Mouse (Mus musculus) liver, embryonic 11.5 days (tissue): ENCODE measurements around the gene Rplp2. TPM values are rescaled to one million over a fixed set of nuclear protein-coding genes. Genes with fewer than 3 reads are reported as not detected.
A peak's percentile ranks its signal among the peaks of the same experiment; 100 is the strongest.

Experiments used
- ATAC-seq: fragments of 200-750 bp; cut with Nextera tagmentation; replicated peaks from 2 replicates; pipeline ENCODE4 v1.8.0; 2017; ENCODE audit warnings: moderate number of reproducible peaks, mild to moderate bottlenecking, moderate TSS enrichment, moderate library complexity; ENCODE audit not compliant: low FRiP score
- DNase-seq: peaks from one replicate; pipeline ENCODE4 v3.0.0-alpha.2; 2017; ENCODE audit warnings: low spot score
- H3K27ac ChIP-seq: fragments of 300-500 bp; sonication (generic); 2 replicates; pipeline ENCODE4 v1.5.1; 2014; ENCODE audit warnings: mild to moderate bottlenecking, low read depth, low read length, control low read depth
- H3K27me3 ChIP-seq: fragments of 300-500 bp; sonication (generic); replicated peaks from 2 replicates; pipeline ENCODE4 v1.6.1; 2014; ENCODE audit warnings: low read length, mixed read lengths; ENCODE audit not compliant: control insufficient read depth, insufficient read depth
- H3K36me3 ChIP-seq: fragments of 300-500 bp; sonication (generic); 2 replicates; pipeline ENCODE4 v1.6.1; 2014; ENCODE audit warnings: mild to moderate bottlenecking, low read length, moderate library complexity, mixed read lengths; ENCODE audit not compliant: control insufficient read depth, insufficient read depth
- H3K4me1 ChIP-seq: fragments of 300-500 bp; sonication (generic); replicated peaks from 2 replicates; pipeline ENCODE4 v1.6.1; 2014; ENCODE audit warnings: low read length, mixed read lengths; ENCODE audit not compliant: control insufficient read depth, insufficient read depth
- H3K4me2 ChIP-seq: fragments of 300-500 bp; sonication (generic); 2 replicates; pipeline ENCODE4 v1.6.1; 2014; ENCODE audit warnings: mild to moderate bottlenecking, control low read depth, moderate library complexity
- H3K4me3 ChIP-seq: fragments of 300-500 bp; sonication (generic); 2 replicates; pipeline ENCODE4 v1.5.1; 2014; ENCODE audit warnings: low read depth, low read length, control low read depth
- H3K9ac ChIP-seq: fragments of 300-500 bp; sonication (generic); 2 replicates; pipeline ENCODE4 v1.6.1; 2014; ENCODE audit warnings: low read depth, low read length, control low read depth
- H3K9me3 ChIP-seq: fragments of 300-500 bp; sonication (generic); 2 replicates; pipeline ENCODE4 v1.6.1; 2016; ENCODE audit warnings: low read length, inconsistent platforms, mixed read lengths; ENCODE audit not compliant: control insufficient read depth
- WGBS: fragments of 180-500 bp; shearing (Covaris S2); extraction: QIAGEN DNeasy Blood & Tissue Kit; methylation state at CpG from one replicate; pipeline ENCODE4 v1.1.7; 2014; 5-methylcytosine and 5-hydroxymethylcytosine counted together
- polyA plus RNA-seq: library from polyadenylated mRNA; unstranded; fragments of >200 nt; fragmentation: Nextera tagmentation; extraction: Ambion mirVana; gene quantifications from 2 replicates; pipeline ENCODE4 v1.2.1, GENCODE M21; 2014

Gene Rplp2
- polyA plus RNA-seq, 1 experiment from 2014 or later: 1,836 TPM

DNA sequence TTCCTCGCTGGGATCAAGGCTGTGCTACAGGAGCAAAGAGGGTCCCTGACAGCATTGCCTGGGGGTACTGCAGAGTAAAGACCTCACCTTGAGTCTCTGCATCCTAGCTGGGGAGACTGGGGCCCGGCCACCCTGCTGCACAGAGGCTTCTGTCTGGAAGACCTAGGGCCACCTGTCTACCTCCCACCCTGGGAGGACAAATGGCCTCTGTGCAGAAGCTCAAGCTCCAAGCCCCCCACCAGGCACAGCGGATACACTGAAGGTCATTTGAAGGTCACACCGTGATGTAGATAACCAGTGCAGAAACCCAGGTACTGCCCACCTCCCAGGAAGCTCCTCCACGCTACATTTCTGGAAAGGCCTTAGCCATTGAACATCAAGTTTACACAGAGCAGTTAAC is 18.5 kb upstream of the Rplp2 start:
- no peak overlapping the region for H3K4me2 ChIP-seq
- H3K4me3 ChIP-seq: no peak overlapping the region
- no peak for DNase-seq
- H3K36me3 ChIP-seq: peaks cover 11% of the 10 kb centered on the region; the same call in 1 of the 2 replicates
- no peaks in the 10 kb centered on the region for H3K27me3 ChIP-seq
- no peak overlapping the region for H3K9ac ChIP-seq
- H3K4me1 ChIP-seq: peaks cover 7% of the 10 kb centered on the region
- H3K27ac ChIP-seq: no peak overlapping the region
- WGBS: 56% methylated on average over 5 of the region's 5 CpGs
- ATAC-seq: no peak
- no peaks in the 10 kb centered on the region for H3K9me3 ChIP-seq

DNA sequence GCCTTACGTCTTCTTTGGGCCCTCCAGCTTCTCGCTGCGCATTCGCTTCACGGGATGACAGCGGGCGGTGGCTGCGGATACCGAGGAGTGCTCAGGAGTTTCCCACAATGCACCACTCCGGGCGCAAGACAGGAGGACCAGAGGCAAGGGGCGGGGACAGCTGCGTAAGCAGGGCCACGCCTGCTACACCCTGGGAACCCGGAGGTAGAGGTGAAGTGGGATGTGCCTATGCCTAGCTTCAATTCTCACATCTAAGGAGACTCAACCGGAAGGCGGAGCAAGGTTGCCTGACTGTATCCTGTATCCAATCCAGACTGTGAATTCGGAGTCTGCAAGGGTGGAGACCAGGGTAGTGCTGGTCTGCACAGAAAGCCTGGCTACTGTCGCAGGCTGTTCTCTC is 17.9 kb upstream of the Rplp2 start, which contains the start of gene Cend1:
TSS of gene Cend1 (minus strand) at position 182 of the 400 bp plus-strand sequence.
- Histone ChIP-seq H3K27ac (no peak within 1 kb of the TSS), H3K4me2 (peak within 1 kb of the TSS; percentile 16), H3K4me3 (no peak within 1 kb of the TSS), H3K27me3 (no peaks in the 10 kb centered on the region), H3K36me3 (peaks cover 11% of the 10 kb centered on the region; the same call in 1 of the 2 replicates), H3K9ac (no peak within 1 kb of the TSS), H3K9me3 (no peaks in the 10 kb centered on the region), H3K4me1 (peaks cover 13% of the 10 kb centered on the region)
- ATAC-seq (peak; percentile 30; the same call in 1 of the 2 replicates), DNase-seq (peak; percentile 36)
- 8% methylated on average over 19 of the region's 19 CpGs for WGBS

DNA sequence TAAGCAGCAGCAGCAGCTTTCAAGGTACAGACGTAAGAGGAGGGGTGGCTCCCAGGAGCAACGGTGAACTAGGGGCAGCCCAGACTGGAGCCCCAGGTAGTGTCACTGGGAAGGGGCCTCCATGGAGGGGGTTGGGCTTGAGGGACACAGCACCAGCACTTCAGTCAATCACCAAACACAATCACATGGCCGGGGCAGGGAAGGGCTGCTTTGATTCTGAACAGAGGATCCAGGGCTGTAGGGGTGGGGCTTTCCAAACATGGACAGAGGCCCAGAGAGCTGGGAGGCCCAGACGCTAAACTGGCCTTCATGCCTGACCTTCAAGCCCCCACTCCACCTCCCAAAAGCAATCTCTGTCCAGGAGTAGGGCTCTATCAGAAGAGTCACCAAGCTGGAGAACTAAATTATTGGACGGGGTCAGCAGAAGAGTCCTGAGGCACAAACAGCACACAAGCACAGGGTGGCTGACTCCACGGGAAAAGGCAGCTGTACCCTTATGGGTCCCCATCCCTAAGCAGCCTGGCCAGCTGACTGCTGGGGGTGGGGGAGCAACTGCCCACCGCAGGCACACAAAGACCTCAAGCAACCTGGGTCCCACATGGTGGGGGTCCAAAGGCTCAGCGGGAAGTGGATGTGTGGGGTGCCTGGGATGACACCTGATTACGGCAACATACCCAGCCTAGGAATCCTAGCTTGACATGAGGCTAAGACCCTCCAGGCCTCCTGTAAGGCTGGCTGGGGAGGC is 17.2 kb upstream of the Rplp2 start:
- H3K27me3 ChIP-seq: no peaks in the 10 kb centered on the region
- WGBS: 68% methylated on average over 9 of the region's 9 CpGs
- no peaks in the 10 kb centered on the region for H3K9me3 ChIP-seq
- H3K9ac ChIP-seq: no peak overlapping the region
- H3K4me3 ChIP-seq: no peak overlapping the region
- H3K4me1 ChIP-seq: peaks cover 20% of the 10 kb centered on the region
- ATAC-seq (no peak; the same call in 1 of the 2 replicates), DNase-seq (no peak)
- H3K36me3 ChIP-seq: peaks cover 11% of the 10 kb centered on the region; the same call in 1 of the 2 replicates
- H3K4me2 ChIP-seq: peak overlapping the region; percentile 16; the same call in 1 of the 2 replicates
- H3K27ac ChIP-seq: no peak overlapping the region

DNA sequence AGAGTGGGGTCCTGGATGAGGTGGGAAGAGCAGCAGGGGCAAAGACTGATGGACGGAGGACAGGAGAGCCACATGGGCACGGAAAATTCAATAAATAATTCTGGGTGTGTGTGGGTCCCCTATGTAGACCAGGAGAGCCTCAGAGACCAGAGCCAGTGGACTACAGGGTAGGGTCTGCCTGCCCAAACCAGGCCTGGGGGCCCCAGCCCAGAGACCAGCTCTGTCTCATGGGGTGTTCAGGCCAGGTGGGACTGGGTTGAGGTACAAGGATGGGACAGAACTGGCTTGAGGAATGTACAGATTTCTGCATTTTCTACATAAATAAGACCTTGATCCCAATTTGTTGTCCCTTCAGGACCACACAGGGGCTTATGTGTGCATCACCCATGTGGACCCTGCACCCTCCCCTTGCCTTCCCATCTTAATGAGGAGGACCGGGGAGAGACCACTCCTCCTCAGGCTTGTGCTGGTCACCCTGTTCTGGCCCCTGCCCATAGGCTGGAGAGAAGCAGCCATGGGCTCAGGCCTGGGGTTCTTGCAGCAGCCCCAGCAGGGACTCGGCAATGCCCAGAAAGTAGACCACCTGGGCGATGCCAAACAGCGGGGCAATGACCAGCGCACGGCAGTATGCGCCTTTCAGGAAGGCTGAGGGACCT is 16.5 kb upstream of the Rplp2 start:
- H3K4me1 ChIP-seq: peaks cover 25% of the 10 kb centered on the region
- H3K9ac ChIP-seq: no peak overlapping the region
- 91% methylated on average over 9 of the region's 9 CpGs for WGBS
- H3K36me3 ChIP-seq: peaks cover 11% of the 10 kb centered on the region; the same call in 1 of the 2 replicates
- no peak overlapping the region for H3K27ac ChIP-seq
- no peaks in the 10 kb centered on the region for H3K27me3 ChIP-seq
- no peaks in the 10 kb centered on the region for H3K9me3 ChIP-seq
- DNase-seq: no peak
- ATAC-seq: no peak
- H3K4me2 ChIP-seq: no peak overlapping the region
- no peak overlapping the region for H3K4me3 ChIP-seq

DNA sequence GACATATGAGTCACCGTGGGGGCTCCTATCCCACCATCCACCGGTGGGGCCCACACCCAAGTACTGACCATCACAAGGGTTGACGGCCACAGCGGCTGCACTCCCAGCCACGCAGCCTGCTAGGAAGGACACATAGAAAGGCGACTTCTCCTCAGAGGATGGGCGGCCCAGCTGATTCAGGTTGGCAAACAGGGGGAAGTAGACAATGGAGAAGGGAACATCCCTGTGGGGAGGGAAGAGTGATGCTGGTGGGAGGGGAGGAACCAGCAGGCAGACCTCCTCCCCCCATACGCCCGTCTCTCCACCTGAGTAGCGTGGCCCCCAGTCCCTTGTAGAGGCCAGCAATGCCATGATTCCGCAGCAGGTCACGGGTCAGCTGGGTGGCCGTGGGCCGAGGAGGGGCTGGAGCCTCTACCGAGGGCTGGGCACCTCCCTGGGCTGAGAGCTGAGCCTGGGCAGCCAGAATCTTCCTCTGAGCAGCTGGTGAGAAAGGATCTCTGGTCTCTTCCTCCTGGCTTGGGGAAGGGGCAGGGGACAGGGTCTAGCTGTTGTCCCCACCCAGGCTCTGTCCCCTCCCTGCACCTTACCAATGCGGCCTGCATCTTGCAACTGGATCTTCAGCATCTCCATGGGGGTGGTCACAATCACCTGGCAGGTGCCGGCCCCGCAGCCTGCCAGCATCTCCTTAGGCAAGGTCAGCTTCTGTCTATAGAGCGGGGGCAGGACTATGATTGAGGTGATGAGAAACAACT is 15.6 kb upstream of the Rplp2 start:
- peaks cover 11% of the 10 kb centered on the region; the same call in 1 of the 2 replicates for H3K36me3 ChIP-seq
- ATAC-seq (no peak), DNase-seq (no peak)
- H3K4me3 ChIP-seq: no peak overlapping the region
- H3K4me2 ChIP-seq: no peak overlapping the region
- no peak overlapping the region for H3K27ac ChIP-seq
- WGBS: 95% methylated on average over 19 of the region's 19 CpGs
- no peak overlapping the region for H3K9ac ChIP-seq
- no peaks in the 10 kb centered on the region for H3K27me3 ChIP-seq
- no peaks in the 10 kb centered on the region for H3K9me3 ChIP-seq
- peaks cover 33% of the 10 kb centered on the region for H3K4me1 ChIP-seq

DNA sequence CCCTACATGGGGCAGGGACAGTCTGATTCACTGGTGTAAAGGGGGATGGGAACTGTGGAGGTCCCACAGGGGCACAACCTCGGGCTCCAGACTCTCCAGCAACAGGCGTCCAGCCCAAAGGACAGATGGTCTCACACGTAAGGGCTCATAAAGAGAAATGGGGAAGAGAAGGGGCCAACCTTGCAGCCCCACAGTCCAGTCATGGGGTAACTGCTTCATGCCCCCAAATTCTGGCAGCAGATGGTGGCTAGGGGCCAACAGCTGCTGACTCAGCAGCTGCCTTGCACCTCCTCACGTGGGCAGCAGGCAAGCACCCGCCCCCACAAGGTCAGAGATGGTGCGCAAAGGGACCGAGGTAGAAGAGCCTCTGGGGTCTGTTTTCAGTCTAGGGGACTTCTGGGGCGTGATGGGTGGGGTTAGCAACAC is 15.0 kb upstream of the Rplp2 start:
- H3K27me3 ChIP-seq: no peaks in the 10 kb centered on the region
- ATAC-seq (no peak), DNase-seq (no peak)
- H3K36me3 ChIP-seq: peaks cover 11% of the 10 kb centered on the region; the same call in 1 of the 2 replicates
- no peaks in the 10 kb centered on the region for H3K9me3 ChIP-seq
- H3K4me3 ChIP-seq: no peak overlapping the region
- no peak overlapping the region for H3K4me2 ChIP-seq
- H3K27ac ChIP-seq: no peak overlapping the region
- H3K4me1 ChIP-seq: peaks cover 37% of the 10 kb centered on the region
- no peak overlapping the region for H3K9ac ChIP-seq
- 83% methylated on average over 8 of the region's 8 CpGs for WGBS

DNA sequence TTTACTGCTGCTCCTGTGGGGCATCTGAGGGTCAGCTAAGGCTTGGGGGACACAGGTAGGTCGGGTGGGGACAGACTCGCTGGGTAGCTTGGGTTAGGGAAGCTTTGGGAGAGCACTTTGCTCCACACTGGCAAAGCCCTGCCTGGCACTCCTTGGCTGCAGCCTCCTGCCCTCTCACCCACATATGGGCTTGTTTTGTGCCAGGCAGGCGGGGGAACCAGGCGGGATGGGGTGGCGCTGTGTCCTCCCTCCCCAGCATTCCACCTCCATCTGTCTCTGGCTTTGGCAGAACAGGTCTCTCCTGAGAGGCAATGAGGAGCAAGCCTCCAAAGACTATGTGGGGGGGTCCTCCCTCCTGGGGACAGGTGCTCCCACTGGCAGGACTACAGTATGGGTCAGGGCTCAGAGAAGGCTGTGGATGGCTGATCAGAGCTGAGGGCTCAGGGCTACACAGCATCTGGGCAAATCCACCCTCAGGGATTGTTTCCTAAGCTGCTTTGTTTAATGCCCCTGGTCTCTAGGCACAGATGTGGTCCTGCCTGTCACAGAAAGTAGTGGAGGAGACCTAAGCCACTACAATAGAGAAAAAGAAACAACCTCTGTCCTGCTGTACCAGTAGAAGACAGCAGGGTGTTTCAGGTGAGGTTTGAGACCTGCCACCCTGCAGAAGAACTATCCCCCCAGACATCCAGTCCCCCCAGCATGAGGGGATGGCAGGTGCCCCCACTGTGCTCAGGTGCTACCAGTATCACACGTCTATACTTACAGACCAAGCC is 14.2 kb upstream of the Rplp2 start:
- WGBS: 85% methylated on average over 6 of the region's 6 CpGs
- Histone ChIP-seq H3K36me3 (peaks cover 11% of the 10 kb centered on the region; the same call in 1 of the 2 replicates), H3K4me3 (no peak overlapping the region), H3K27me3 (no peaks in the 10 kb centered on the region), H3K9me3 (no peaks in the 10 kb centered on the region), H3K27ac (no peak overlapping the region), H3K4me1 (peaks cover 37% of the 10 kb centered on the region), H3K4me2 (no peak overlapping the region), H3K9ac (no peak overlapping the region)
- ATAC-seq: no peak
- DNase-seq: no peak
